Mouse (Mus musculus): ENCODE data around the gene Dpep3.

Gene Dpep3

GRCm38 (mm10) chr8:105971019-105971720, 8.1 kb downstream of the Dpep3 start:
- DNase-seq = no peak

GRCm38 (mm10) chr8:105969367-105969766, 9.9 kb downstream of the Dpep3 start:
- DNase-seq = no peak

- peak; percentile 64 for DNase-seq
Measured at GRCm38 (mm10) chr8:105966692-105967311, 12.4 kb downstream of the Dpep3 start.

GRCm38 (mm10) chr8:105965905-105966341, 13.3 kb downstream of the Dpep3 start, which contains the start of gene Slc12a4:
Gene Slc12a4, minus strand, starts transcription at chr8:105966097.
- DNase-seq = peak; percentile 87

- peak; percentile 63 for DNase-seq
Measured at GRCm38 (mm10) chr8:105965266-105965904, 13.8 kb downstream of the Dpep3 start.

GRCm38 (mm10) chr8:105964506-105965265, 14.5 kb downstream of the Dpep3 start:
- no peak for DNase-seq

GRCm38 (mm10) chr8:105961536-105961935, 17.7 kb downstream of the Dpep3 start:
- no peak for DNase-seq

- no peak for DNase-seq
Measured at GRCm38 (mm10) chr8:105961101-105961500, 18.1 kb downstream of the Dpep3 start.

GRCm38 (mm10) chr8:105959350-105959749, 19.9 kb downstream of the Dpep3 start:
- no peak for DNase-seq

GRCm38 (mm10) chr8:105957813-105958212, 21.4 kb downstream of the Dpep3 start:
- no peak for DNase-seq

- no peak for DNase-seq
Measured at GRCm38 (mm10) chr8:105956556-105956955, 22.7 kb downstream of the Dpep3 start.

- DNase-seq = no peak
Measured at GRCm38 (mm10) chr8:105951057-105951659, 28.1 kb downstream of the Dpep3 start.

GRCm38 (mm10) chr8:105949350-105949749, 29.9 kb downstream of the Dpep3 start:
- no peak for DNase-seq

GRCm38 (mm10) chr8:105943321-105943739, 35.9 kb downstream of the Dpep3 start, which contains the start of gene Lcat:
Gene Lcat, minus strand, starts transcription at chr8:105943382.
- DNase-seq = no peak

GRCm38 (mm10) chr8:105942542-105942941, 36.7 kb downstream of the Dpep3 start:
- no peak for DNase-seq

- no peak for DNase-seq
Measured at GRCm38 (mm10) chr8:105942026-105942425, 37.2 kb downstream of the Dpep3 start.

GRCm38 (mm10) chr8:105938306-105938669, 40.9 kb downstream of the Dpep3 start, which contains the start of gene Psmb10:
Gene Psmb10, minus strand, starts transcription at chr8:105938444.
- no peak for DNase-seq

GRCm38 (mm10) chr8:105937496-105938305, 41.5 kb downstream of the Dpep3 start:
- DNase-seq = peak; percentile 69

GRCm38 (mm10) chr8:105936866-105937475, 42.3 kb downstream of the Dpep3 start:
- DNase-seq = peak; percentile 68

- no peak for DNase-seq
Measured at GRCm38 (mm10) chr8:105935863-105936603, 43.2 kb downstream of the Dpep3 start.
